Mouse (Mus musculus) small intestine, adult 2 months (tissue): ENCODE measurements around the gene Mrpl51.

Experiments
- CTCF ChIP-seq: fragments of 200-500 bp; IDR thresholded peaks from 2 replicates; pipeline ENCODE4 v1.5.1; 2012; ENCODE audit warnings: low read depth, mild to moderate bottlenecking, control low read depth, inconsistent platforms, low read length, moderate library complexity, mixed read lengths; ENCODE audit not compliant: insufficient replicate concordance, insufficient read length; ENCODE audit errors: extremely low read depth
- POLR2A ChIP-seq: fragments of 200-500 bp; IDR thresholded peaks from 2 replicates; pipeline ENCODE4 v1.6.1; 2012; ENCODE audit warnings: low read depth, mild to moderate bottlenecking, control low read depth, inconsistent platforms, low read length, moderate library complexity

- no peak for TF ChIP-seq CTCF
- TF ChIP-seq POLR2A: no peak
Observed at GRCm38 (mm10) chr6:125240617-125241016, 49.0 kb downstream of the Mrpl51 start.
